Mouse (Mus musculus) G1E (cell line): ENCODE data around the gene Fam155a.

Experiments used
- CTCF ChIP-seq: IDR thresholded peaks from 2 replicates; pipeline ENCODE4 v1.5.1; 2012; ENCODE audit warnings: low read depth, low read length, inconsistent platforms, mixed read lengths
- GATA1 ChIP-seq: IDR thresholded peaks from 2 replicates; pipeline ENCODE4 v1.6.1; 2012; ENCODE audit warnings: borderline replicate concordance, low read length, inconsistent platforms, mixed read lengths
- GATA2 ChIP-seq: IDR thresholded peaks from 2 replicates; pipeline ENCODE4 v1.6.1; 2012; ENCODE audit warnings: low read depth, low read length, inconsistent platforms, borderline replicate concordance
- POLR2AphosphoS5 ChIP-seq: IDR thresholded peaks from 2 replicates; pipeline ENCODE4 v1.6.1; 2012; ENCODE audit warnings: low read depth, low read length, inconsistent platforms; ENCODE audit not compliant: insufficient replicate concordance
- TAL1 ChIP-seq: conservative IDR thresholded peaks from 2 replicates; pipeline ENCODE4 v1.6.1; 2012; ENCODE audit warnings: low read depth, low read length, inconsistent platforms, mixed read lengths

GRCm38 (mm10) chr8:9180686-9181315, 590.2 kb downstream of the Fam155a start:
- TF ChIP-seq CTCF (no peak), GATA1 (no peak), GATA2 (no peak), POLR2AphosphoS5 (no peak), TAL1 (no peak)
